Mouse (Mus musculus) layer of hippocampus, adult 2 months (tissue): ENCODE data around the gene Mbd5. TPM values are rescaled to one million over a fixed set of nuclear protein-coding genes. Genes with fewer than 3 reads are reported as not detected.

Source experiments
- DNase-seq, 2 experiments: peaks; one replicate each; pipeline ENCODE4 v3.0.0; 2022; ENCODE audit warnings: low spot score in 2 of 2
- H3K27ac ChIP-seq: fragments of 200-600 bp; 2 replicates; pipeline ENCODE4 v1.8.1; 2022
- H3K4me3 ChIP-seq: fragments of 200-600 bp; 2 replicates; pipeline ENCODE4 v1.8.1; 2022; ENCODE audit warnings: mild to moderate bottlenecking
- CTCF ChIP-seq: fragments of 200-600 bp; conservative IDR thresholded peaks from 2 replicates; pipeline ENCODE4 v1.8.1; 2022; ENCODE audit warnings: antibody characterized with exemption, mild to moderate bottlenecking, moderate library complexity
- long read RNA-seq, 2 experiments: library from polyadenylated mRNA; stranded (forward); transcript quantifications; one replicate each; pipeline ENCODE4 v2.0.0; 2021; ENCODE audit warnings: borderline mapping rate in 2 of 2
- total RNA-seq, 2 experiments: library from RNA; stranded (reverse); gene quantifications; 2 replicates each; pipeline ENCODE4 v1.2.3; 2021

Mbd5 gene
- total RNA-seq = 100 to 1,000 TPM; 134 to 135 TPM
- long read RNA-seq, experiment 1, partial matches to known transcripts = 1 of 11 reads
- long read RNA-seq, experiment 1, other reads (novel, unspliced or antisense) = 10 of 11 reads
- long read RNA-seq, experiment 2, partial matches to known transcripts = 7 of 16 reads
- long read RNA-seq, experiment 2, other reads (novel, unspliced or antisense) = 8 of 16 reads

GRCm38 (mm10) chr2:48948841-48949584 is at the start of gene Mbd5:
Gene Mbd5, plus strand, starts transcription at chr2:48949508.
- peak; percentile 97 to 99 for DNase-seq
- no peak for TF ChIP-seq CTCF
- Histone ChIP-seq H3K4me3 (peak within 1 kb of the TSS; percentile 86), H3K27ac (peak within 1 kb of the TSS; percentile 98)

- peak; percentile 87 for TF ChIP-seq CTCF
- DNase-seq = no peak
Measured at GRCm38 (mm10) chr2:48908866-48909265, 40.4 kb upstream of the Mbd5 start.

DNA sequence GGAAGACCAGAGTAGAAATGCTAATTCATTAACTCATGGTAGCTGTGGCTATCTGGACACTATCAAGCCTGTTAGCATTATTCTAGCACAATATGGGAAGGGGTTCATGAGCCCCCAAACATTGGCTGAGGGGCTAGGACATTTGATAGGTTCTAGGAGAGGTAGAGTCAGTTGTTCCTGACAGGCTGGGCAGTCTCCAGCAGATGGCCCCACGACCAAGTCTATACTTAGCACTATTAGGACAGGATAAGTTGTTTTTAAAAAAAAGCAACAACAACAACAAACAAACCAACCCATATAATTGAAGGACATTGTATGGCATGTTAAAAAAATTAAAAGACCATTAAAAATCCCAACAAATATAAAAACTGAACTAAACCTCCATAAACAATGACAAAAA is 35.1 kb upstream of the Mbd5 start:
- no peak overlapping the region for H3K27ac ChIP-seq
- no peak for DNase-seq
- H3K4me3 ChIP-seq = no peak overlapping the region
- peak; percentile 66 for TF ChIP-seq CTCF

More at GRCm38 (mm10) chr2:48908866-48909265, 40.4 kb upstream of the Mbd5 start:
- Histone ChIP-seq H3K27ac (no peak overlapping the region), H3K4me3 (no peak overlapping the region)

GRCm38 (mm10) chr2:48915832-48916231 is 33.5 kb upstream of the Mbd5 start:
- no peak for TF ChIP-seq CTCF
- no peak for DNase-seq
- Histone ChIP-seq H3K4me3 (no peak overlapping the region), H3K27ac (no peak overlapping the region)

- DNase-seq = no peak
- H3K27ac ChIP-seq = no peak overlapping the region
- TF ChIP-seq CTCF = no peak
- no peak overlapping the region for H3K4me3 ChIP-seq
Measured at GRCm38 (mm10) chr2:48935058-48935457, 14.2 kb upstream of the Mbd5 start.

DNA sequence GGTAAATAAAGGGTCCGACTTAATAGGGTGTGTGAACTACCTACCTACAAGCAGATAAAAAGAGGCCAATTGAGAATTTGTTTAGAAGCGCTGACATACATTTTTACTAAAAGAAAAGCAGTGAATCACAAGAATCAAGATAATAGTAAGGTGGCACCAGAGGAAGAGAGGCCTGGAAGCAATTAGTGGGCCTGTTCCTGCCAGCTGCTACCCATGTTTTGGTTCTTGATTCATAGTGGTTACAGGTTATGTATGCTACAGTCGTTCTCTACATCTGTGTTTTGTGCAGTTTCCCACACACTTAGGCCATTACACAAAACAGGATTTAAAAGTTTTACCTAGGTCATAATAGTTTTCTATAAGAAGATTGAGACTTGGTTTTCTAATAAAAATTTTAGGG is 1.5 kb upstream of the Mbd5 start:
- Histone ChIP-seq H3K27ac (no peak overlapping the region), H3K4me3 (peak overlapping the region; percentile 86; the same call in 1 of the 2 replicates)
- no peak for TF ChIP-seq CTCF
- DNase-seq = no peak

DNA sequence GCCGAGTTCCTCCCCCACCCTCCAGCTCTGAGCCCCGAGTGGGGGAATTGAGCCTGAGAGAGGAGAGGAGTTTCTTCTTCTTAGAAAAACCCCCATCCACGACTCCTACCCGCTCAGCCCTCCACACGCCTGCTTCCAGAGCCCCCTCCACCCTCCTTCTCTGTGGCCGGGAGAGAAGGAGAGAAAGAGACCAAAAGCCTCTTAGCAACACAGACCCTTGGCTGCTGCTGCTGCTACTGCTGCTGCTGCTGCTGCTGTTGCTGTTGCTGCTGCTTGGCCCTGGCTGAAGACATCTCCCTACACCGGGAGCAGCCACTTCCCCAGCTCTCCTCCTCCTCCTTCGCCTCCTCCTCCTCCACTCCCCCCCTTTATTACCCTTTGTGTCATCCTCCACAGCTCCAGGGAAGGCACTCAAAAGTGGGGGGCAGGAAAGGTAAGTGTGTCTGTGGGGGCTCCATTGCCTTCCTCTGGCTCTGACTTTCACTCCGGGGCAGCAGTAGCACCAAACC is 489 bp downstream of the Mbd5 start:
- peak overlapping the region; percentile 86 for H3K4me3 ChIP-seq
- peak overlapping the region; percentile 98 for H3K27ac ChIP-seq
- DNase-seq = peak; percentile 30 to 31
- no peak for TF ChIP-seq CTCF

- H3K4me3 ChIP-seq = peak within 1 kb of the TSS; percentile 86
- peak within 1 kb of the TSS; percentile 98 for H3K27ac ChIP-seq
- no peak for TF ChIP-seq CTCF
- no peak for DNase-seq
Measured at GRCm38 (mm10) chr2:48950252-48950315, 776 bp downstream of the Mbd5 start, which contains the start of gene Orc4. Gene Orc4, minus strand, starts transcription at chr2:48950277.

DNA sequence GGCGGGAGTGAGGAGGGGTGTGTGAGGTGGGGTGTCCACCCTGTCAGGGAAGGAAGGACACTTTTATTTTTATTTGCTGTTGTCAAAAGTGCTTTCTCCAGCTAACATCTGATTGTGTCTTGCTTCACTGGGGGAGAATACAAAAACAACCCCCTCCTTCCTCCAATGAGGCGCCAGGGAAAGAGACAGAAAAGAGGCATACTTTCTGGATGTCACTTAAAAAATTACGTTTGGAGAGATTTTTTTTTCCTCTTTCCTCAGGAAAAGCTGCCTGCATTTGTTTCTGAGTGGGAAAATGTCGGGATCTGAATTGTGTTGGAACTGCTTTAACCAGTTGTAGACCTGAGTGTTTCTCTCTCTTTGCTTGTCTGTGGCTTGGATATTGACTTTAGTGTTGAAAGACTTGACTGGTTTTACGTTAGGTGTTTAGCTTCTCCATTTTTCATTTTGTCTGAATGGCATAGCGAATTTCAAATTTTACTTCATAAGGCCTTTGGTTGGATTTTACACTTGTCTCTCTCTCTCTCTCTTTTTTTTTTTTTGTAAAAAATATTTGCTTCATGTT is 1.1 kb downstream of the Mbd5 start:
- H3K27ac ChIP-seq = peak overlapping the region; percentile 98
- no peak for DNase-seq
- H3K4me3 ChIP-seq = peak overlapping the region; percentile 86
- TF ChIP-seq CTCF = no peak

DNA sequence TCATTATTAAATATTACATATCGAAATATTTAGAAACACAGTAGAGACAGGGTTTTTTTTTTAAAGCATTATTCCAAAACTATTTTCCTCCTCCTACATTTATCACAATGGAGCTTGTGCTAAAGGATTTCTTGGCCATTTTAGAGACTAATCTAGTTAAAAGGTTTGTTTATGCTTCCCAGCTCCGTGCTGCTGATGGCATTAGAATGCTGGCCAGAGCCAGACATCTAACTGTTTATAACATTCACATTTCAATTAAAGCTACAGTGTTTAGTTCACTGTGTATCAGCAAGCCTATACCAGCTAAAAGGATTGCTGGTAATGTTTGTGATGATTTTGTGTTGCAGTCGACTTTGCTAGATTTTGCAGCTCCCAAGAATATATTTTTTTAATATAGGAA is 7.3 kb downstream of the Mbd5 start:
- TF ChIP-seq CTCF = no peak
- no peak for DNase-seq
- Histone ChIP-seq H3K4me3 (no peak overlapping the region), H3K27ac (peak overlapping the region; percentile 40)

GRCm38 (mm10) chr2:48978920-48979319 is 29.6 kb downstream of the Mbd5 start:
- no peak overlapping the region for H3K27ac ChIP-seq
- TF ChIP-seq CTCF = no peak
- DNase-seq = no peak
- no peak overlapping the region for H3K4me3 ChIP-seq

DNA sequence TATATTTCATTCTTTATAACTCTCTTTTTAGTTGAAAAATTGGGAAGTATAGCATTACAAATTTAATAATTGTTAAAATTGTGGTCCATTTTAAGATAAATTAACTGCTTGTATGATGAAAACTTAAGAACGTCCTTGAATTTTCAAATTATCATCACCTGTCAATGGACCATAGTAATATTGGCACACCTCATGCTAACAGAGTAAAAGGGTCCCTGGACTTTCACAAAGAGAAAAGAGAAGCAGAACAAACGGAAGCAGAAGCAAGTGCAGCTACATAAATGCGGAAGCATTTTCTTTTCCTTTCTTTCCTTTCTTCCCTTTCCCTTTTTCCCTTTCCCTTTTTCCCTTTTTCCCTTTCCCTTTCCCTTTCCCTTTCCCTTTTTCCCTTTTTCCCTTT is 41.0 kb downstream of the Mbd5 start:
- H3K27ac ChIP-seq = no peak overlapping the region
- no peak for TF ChIP-seq CTCF
- no peak for DNase-seq
- no peak overlapping the region for H3K4me3 ChIP-seq

DNA sequence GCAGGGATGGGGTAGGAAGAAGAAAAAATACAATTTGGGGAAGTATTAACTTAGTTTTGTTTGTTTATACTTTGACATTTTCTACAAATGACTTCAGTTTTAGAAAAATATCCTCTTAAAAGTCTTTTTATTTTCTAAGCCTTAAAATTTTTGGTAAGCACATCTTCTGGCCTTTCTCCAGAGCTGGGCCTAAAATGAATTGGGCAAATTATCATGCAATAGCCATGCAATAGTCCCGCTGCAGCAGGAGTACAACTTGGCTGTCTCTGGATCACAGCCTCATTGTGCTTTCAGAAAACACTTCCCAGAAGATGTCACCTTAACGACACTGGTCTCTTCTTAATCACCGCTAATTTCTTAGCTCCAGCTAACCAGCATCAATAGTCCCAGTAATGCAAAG is 91.2 kb downstream of the Mbd5 start:
- H3K27ac ChIP-seq = no peak overlapping the region
- no peak for TF ChIP-seq CTCF
- no peak for DNase-seq
- H3K4me3 ChIP-seq = no peak overlapping the region

- no peak for TF ChIP-seq CTCF
- no peak for DNase-seq
- Histone ChIP-seq H3K4me3 (no peak overlapping the region), H3K27ac (no peak overlapping the region)
Measured at GRCm38 (mm10) chr2:49050030-49050429, 100.7 kb downstream of the Mbd5 start.
